Mouse (Mus musculus): ENCODE data around the gene Rabgef1. TPM values are rescaled to one million over a fixed set of nuclear protein-coding genes. Genes with fewer than 3 reads are reported as not detected.

Gene Rabgef1
- polyA plus RNA-seq, 1 experiment from 2014 or later, result 21.9 TPM

DNA sequence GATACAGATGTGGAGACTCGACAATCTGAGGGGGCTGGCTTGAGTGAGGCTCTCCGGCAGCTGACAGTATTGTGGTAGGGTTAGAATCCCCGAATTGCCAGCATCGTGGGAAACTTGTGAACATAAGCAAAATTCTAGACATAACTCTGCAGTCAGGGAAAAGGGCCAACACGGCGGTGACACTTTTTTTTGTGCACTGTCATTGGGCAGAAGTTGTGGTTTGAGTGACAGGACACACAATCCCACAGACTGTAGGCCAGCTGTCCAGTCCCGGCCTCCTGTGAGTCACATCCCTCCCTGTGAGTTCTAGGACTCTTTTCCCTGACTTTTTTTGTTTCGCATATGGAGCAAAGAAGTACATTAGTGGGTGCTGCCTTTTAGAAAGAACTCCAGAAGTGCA lies 25.6 kb upstream of the Rabgef1 start:
- WGBS, result 77% methylated on average over 8 of the region's 8 CpGs
- Histone ChIP-seq H3K27ac (ENCODE audit: low read depth, low read length) (no peak overlapping the region), H3K4me3 (ENCODE audit: low read depth, low read length) (no peak overlapping the region), H3K36me3 (ENCODE audit: control insufficient read depth, insufficient read depth) (peaks cover 9% of the 10 kb centered on the region; the same call in 1 of the 2 replicates), H3K9ac (ENCODE audit: low read depth, low read length) (no peak overlapping the region), H3K4me2 (replicated peaks; ENCODE audit: low read depth) (no peak overlapping the region), H3K9me3 (ENCODE audit: control insufficient read depth) (no peaks in the 10 kb centered on the region), H3K27me3 (replicated peaks; ENCODE audit: control insufficient read depth, insufficient read depth, low read length) (no peaks in the 10 kb centered on the region), H3K4me1 (replicated peaks; ENCODE audit: control insufficient read depth, insufficient read depth, low read length) (peaks cover 3% of the 10 kb centered on the region; the same call in 1 of the 2 replicates)
- no peak for TF ChIP-seq CTCF (IDR thresholded peaks at IDR 0.05; ENCODE audit: low read depth)
- ATAC-seq, result no peak

DNA sequence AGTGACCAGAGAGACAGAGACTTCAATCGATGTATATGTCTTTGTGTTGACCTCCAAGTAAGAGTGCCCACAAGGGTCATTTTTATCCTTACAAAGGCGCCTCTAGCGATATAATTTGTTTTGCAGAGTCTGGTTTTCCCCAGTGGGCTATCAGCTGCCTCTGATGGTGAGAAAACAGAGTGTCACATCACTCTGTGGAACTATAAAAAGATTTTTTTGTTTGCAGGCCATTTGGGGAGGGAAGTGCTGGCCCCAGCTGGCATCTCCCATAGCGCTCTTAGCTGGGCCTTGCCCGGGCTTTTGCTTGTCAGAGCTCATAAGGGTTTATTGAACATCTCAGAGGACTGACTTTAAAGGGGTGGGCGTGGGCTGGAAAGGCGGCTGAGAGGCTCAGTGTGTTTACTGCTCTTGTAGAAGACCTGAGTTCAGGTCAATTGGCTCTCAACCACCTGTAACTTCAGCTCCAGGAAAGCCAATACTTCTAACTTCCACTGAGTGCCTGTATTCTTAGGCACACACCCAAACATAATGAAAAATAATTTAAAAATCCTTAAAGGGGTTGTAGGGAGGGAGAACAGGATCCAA lies 21.8 kb upstream of the Rabgef1 start:
- TF ChIP-seq CTCF (IDR thresholded peaks at IDR 0.05; ENCODE audit: low read depth), result no peak
- H3K9me3 ChIP-seq (ENCODE audit: control insufficient read depth), result no peaks in the 10 kb centered on the region
- no peak overlapping the region for H3K27ac ChIP-seq (ENCODE audit: low read depth, low read length)
- H3K4me2 ChIP-seq (replicated peaks; ENCODE audit: low read depth), result no peak overlapping the region
- no peaks in the 10 kb centered on the region; the same call in 1 of the 2 replicates for H3K4me1 ChIP-seq (replicated peaks; ENCODE audit: control insufficient read depth, insufficient read depth, low read length)
- H3K27me3 ChIP-seq (replicated peaks; ENCODE audit: control insufficient read depth, insufficient read depth, low read length), result no peaks in the 10 kb centered on the region
- no peak overlapping the region for H3K9ac ChIP-seq (ENCODE audit: low read depth, low read length)
- 62% methylated on average over 7 of the region's 7 CpGs for WGBS
- no peak for ATAC-seq
- no peak overlapping the region for H3K4me3 ChIP-seq (ENCODE audit: low read depth, low read length)
- H3K36me3 ChIP-seq (ENCODE audit: control insufficient read depth, insufficient read depth), result peaks cover 21% of the 10 kb centered on the region

DNA sequence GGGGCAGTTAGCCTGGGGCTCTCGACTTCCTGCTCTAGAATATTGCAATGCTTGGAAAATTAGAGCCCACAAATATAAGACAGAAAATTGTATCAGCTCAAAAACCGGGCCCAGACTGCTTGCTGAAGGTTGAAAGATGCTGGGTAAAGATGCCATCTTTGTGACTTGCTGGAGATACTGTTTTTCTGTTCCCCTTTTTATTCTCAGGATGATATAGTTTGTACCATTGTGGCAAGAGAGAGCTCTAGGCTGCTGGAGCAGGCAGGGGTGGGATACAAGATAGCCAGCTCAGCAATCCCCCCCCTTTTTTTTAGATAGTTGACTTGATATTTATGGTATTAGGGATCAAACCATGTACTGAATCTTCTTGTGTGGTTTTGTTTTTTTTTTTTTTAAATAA lies 17.3 kb upstream of the Rabgef1 start:
- H3K4me1 ChIP-seq (replicated peaks; ENCODE audit: control insufficient read depth, insufficient read depth, low read length), result no peaks in the 10 kb centered on the region
- WGBS, result 79% methylated on average over 2 of the region's 2 CpGs
- H3K9ac ChIP-seq (ENCODE audit: low read depth, low read length), result no peak overlapping the region
- no peak overlapping the region for H3K4me2 ChIP-seq (replicated peaks; ENCODE audit: low read depth)
- H3K36me3 ChIP-seq (ENCODE audit: control insufficient read depth, insufficient read depth), result peaks cover 11% of the 10 kb centered on the region
- H3K9me3 ChIP-seq (ENCODE audit: control insufficient read depth), result no peaks in the 10 kb centered on the region
- TF ChIP-seq CTCF (IDR thresholded peaks at IDR 0.05; ENCODE audit: low read depth), result no peak
- no peak for ATAC-seq
- H3K4me3 ChIP-seq (ENCODE audit: low read depth, low read length), result no peak overlapping the region
- H3K27ac ChIP-seq (ENCODE audit: low read depth, low read length), result no peak overlapping the region
- no peaks in the 10 kb centered on the region for H3K27me3 ChIP-seq (replicated peaks; ENCODE audit: control insufficient read depth, insufficient read depth, low read length)

DNA sequence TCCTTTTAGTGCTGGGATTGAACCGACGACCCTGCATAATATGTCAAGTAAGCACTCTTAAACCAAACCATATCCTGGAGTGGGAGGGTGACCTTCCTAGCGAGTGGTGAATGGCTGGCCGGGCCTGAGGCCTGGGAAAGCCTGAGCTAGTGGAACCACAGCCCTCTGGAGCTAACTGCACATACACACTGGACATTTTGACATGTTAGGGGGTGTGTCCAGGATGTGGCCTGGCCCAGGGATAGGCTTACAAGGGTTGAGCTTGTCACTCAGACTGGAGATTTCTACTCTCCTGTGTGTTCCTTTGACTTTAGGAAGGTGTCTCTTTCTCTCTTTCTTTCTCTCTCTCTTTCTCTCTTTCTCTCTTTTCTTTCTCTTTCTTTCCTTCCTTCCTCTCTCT lies 13.1 kb upstream of the Rabgef1 start:
- no peaks in the 10 kb centered on the region for H3K27me3 ChIP-seq (replicated peaks; ENCODE audit: control insufficient read depth, insufficient read depth, low read length)
- WGBS, result 82% methylated on average over 4 of the region's 4 CpGs

DNA sequence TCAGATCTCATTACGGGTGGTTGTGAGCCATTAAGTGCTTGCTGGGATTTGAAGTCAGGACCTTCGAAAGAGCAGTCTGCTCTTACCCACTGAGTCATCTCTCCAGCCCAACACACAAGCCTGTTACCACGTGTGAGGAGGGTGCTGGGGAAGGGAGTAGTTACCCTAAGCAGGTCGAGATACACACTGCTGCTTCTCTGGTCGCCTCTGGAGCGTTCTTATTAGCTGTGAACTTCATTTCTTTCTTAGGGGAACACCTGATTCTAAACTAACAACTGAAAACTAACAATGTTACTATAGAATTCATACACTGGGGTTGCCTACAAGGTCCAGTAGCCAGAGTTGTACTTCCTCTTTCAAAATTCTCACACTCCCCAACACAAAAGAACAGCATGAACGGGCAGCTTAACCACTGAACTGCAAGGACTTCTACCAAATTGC lies 11.8 kb upstream of the Rabgef1 start:
- Histone ChIP-seq H3K4me2 (replicated peaks; ENCODE audit: low read depth) (no peak overlapping the region), H3K27me3 (replicated peaks; ENCODE audit: control insufficient read depth, insufficient read depth, low read length) (no peaks in the 10 kb centered on the region), H3K9me3 (ENCODE audit: control insufficient read depth) (no peaks in the 10 kb centered on the region), H3K4me1 (replicated peaks; ENCODE audit: control insufficient read depth, insufficient read depth, low read length) (no peaks in the 10 kb centered on the region), H3K27ac (ENCODE audit: low read depth, low read length) (no peak overlapping the region), H3K9ac (ENCODE audit: low read depth, low read length) (no peak overlapping the region), H3K4me3 (ENCODE audit: low read depth, low read length) (no peak overlapping the region), H3K36me3 (ENCODE audit: control insufficient read depth, insufficient read depth) (no peaks in the 10 kb centered on the region)
- no peak for TF ChIP-seq CTCF (IDR thresholded peaks at IDR 0.05; ENCODE audit: low read depth)
- no peak for ATAC-seq
- 64% methylated on average over 7 of the region's 7 CpGs for WGBS

More for the DNA sequence above, 13.1 kb upstream of the Rabgef1 start:
- Histone ChIP-seq H3K4me2 (replicated peaks; ENCODE audit: low read depth) (no peak overlapping the region), H3K36me3 (ENCODE audit: control insufficient read depth, insufficient read depth) (no peaks in the 10 kb centered on the region), H3K4me3 (ENCODE audit: low read depth, low read length) (no peak overlapping the region), H3K9ac (ENCODE audit: low read depth, low read length) (no peak overlapping the region), H3K4me1 (replicated peaks; ENCODE audit: control insufficient read depth, insufficient read depth, low read length) (no peaks in the 10 kb centered on the region), H3K27ac (ENCODE audit: low read depth, low read length) (no peak overlapping the region), H3K9me3 (ENCODE audit: control insufficient read depth) (no peaks in the 10 kb centered on the region)
- no peak for ATAC-seq
- no peak for TF ChIP-seq CTCF (IDR thresholded peaks at IDR 0.05; ENCODE audit: low read depth)

DNA sequence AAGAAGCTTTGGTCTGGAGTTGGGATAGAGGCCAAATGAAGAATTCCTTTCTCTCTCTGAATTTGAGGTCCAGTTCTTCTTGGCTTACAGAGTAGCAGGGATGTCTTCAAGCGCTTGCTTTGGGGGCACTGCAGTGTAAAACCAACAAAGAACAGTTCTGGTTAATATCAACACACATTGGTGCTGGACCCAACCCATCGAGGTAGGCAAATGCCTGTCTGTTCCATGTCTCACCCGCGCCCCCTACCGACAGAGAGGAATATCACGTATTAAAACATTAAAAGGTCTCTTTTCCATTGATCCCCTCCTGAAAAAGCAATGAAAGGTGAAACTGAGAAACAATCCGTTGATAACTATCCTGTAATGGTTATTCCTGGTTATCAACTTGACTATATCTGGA lies 7.9 kb upstream of the Rabgef1 start:
- peak; percentile 89 for TF ChIP-seq CTCF (IDR thresholded peaks at IDR 0.05; ENCODE audit: low read depth)
- Histone ChIP-seq H3K4me1 (replicated peaks; ENCODE audit: control insufficient read depth, insufficient read depth, low read length) (no peaks in the 10 kb centered on the region), H3K36me3 (ENCODE audit: control insufficient read depth, insufficient read depth) (no peaks in the 10 kb centered on the region), H3K9me3 (ENCODE audit: control insufficient read depth) (no peaks in the 10 kb centered on the region), H3K27ac (ENCODE audit: low read depth, low read length) (no peak overlapping the region), H3K9ac (ENCODE audit: low read depth, low read length) (no peak overlapping the region), H3K27me3 (replicated peaks; ENCODE audit: control insufficient read depth, insufficient read depth, low read length) (no peaks in the 10 kb centered on the region), H3K4me2 (replicated peaks; ENCODE audit: low read depth) (no peak overlapping the region), H3K4me3 (ENCODE audit: low read depth, low read length) (no peak overlapping the region)
- ATAC-seq, result no peak
- 4% methylated on average over 7 of the region's 7 CpGs for WGBS

DNA sequence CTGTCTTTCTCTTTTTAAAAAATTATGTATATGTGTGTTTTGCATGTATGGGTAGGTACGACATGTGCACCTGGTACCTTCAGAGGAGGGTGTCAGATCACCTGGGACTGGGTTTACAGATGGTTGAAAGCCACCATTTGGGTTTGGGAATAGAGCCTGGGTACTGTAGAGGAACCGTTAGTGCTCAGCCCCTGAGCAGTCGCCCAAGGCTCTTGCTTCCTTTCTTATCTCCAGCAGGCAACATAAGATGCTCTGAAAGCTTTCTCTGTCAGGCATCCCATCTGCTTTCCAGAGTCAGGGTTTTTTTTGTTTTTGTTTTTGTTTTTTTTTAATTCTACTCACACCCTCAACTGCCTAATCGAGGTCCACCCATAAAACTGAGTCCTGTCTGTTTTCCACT lies 6.4 kb upstream of the Rabgef1 start:
- no peak overlapping the region for H3K27ac ChIP-seq (ENCODE audit: low read depth, low read length)
- no peak overlapping the region for H3K4me3 ChIP-seq (ENCODE audit: low read depth, low read length)
- WGBS, result 82% methylated on average over 4 of the region's 4 CpGs
- H3K9me3 ChIP-seq (ENCODE audit: control insufficient read depth), result no peaks in the 10 kb centered on the region
- no peaks in the 10 kb centered on the region for H3K27me3 ChIP-seq (replicated peaks; ENCODE audit: control insufficient read depth, insufficient read depth, low read length)
- H3K4me1 ChIP-seq (replicated peaks; ENCODE audit: control insufficient read depth, insufficient read depth, low read length), result no peaks in the 10 kb centered on the region
- ATAC-seq, result no peak
- H3K4me2 ChIP-seq (replicated peaks; ENCODE audit: low read depth), result no peak overlapping the region
- no peaks in the 10 kb centered on the region for H3K36me3 ChIP-seq (ENCODE audit: control insufficient read depth, insufficient read depth)
- TF ChIP-seq CTCF (IDR thresholded peaks at IDR 0.05; ENCODE audit: low read depth), result no peak
- H3K9ac ChIP-seq (ENCODE audit: low read depth, low read length), result no peak overlapping the region
